Mouse (Mus musculus): ENCODE measurements around the gene Nr2f2. TPM values are rescaled to one million over a fixed set of nuclear protein-coding genes. Genes with fewer than 3 reads are reported as not detected.

Nr2f2 gene
- total RNA-seq, 2 experiments from 2014 or later: 18.9 to 23.9 TPM

DNA sequence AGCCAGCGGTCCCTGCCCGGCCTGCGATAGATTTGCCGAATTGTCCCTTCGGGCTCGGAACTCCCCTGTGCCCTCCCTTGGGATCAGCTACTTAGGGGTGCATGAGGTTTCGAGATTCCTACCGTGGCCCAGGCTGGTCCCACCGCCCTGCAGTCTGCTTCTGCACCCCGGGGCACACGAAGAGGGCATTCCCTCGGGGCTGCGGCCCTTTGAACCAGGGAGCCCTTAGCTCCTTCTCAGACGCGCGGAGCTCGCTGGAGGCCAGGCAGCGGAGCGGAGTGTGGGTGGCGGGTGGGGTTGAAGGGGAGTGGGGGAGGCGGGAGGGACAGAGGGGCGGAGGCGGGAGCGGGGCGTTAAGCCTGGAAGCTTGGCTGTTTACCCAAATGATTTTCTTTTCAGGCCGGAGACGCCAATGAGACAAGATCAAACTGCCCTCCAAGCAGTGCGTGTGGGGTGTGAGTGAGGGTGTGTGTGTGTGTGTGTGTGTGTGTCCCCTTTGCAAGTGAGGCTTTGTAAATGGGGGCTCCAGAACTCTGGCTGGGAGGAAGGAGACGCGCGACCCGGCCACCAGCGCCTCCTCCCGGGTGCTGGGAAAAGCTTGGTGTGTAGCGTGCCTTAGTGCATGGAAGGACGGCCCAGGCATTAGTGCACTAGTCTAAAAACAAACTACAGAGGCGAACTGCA lies 28.8 kb downstream of the Nr2f2 start:
- no peak for DNase-seq
- intact Hi-C loops (cut with DNase I): loop anchor here (5.0 to 10.0 kb wide), 2 partner anchors 163 to 220 kb away; no protein-coding TSS in a partner anchor

DNA sequence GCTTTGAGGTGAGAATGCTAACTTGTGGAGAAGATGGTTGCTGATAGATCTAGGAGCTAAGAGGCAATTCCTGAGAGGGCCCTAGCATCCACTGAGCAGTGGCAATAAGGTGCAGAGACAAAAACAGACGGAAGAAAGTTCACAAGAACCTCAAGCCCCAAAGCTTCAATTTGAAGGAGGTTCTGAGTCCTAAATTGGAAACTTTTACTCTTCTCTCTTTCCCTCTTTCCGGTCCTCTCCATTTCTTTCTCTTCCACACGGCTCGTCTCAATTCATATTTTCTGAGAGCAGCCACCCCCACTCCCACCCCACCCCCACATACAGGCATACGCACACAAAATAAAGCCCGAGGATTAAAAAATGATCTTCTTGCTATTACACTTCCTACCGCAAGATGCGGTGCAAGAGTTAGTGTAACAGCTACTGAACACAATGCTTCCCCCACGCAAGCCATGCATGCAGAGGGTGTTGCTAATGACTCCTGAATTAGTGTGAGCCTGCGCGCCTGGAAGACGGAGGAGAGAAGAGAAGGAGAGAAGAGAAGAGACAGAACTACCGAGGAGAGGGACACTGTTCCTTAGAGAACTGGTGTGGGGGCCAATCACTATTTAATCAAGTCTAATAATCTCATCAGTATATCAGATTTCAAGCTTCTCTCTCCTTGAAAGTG lies 29.8 kb downstream of the Nr2f2 start:
- no peak for DNase-seq
- intact Hi-C loops (cut with DNase I): loop anchor here (5.0 to 10.0 kb wide), 2 partner anchors 162 to 219 kb away; no protein-coding TSS in a partner anchor

DNA sequence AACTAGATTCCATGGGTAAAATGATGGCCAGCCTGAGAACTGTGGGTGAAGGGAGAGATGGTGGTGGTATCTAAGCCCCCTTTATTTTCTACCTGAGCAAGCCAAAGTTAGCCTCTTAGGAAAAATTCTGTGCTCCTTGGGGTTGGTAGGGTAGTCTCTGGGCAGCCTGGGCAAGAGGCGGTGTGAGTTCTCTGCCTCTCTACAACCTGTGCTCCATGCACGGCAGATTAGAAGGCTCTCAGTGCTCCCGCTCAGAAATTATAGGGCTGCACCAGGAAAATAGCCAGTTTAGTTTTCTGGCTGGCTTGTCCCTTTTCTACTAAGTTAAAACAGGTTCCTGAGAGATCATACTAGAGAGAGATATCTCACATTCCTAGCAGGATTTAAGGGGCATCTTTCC lies 30.4 kb downstream of the Nr2f2 start:
- intact Hi-C loops (cut with DNase I): loop anchor here (5.0 to 10.0 kb wide), 2 partner anchors 161 to 219 kb away; no protein-coding TSS in a partner anchor
- DNase-seq: no peak

DNA sequence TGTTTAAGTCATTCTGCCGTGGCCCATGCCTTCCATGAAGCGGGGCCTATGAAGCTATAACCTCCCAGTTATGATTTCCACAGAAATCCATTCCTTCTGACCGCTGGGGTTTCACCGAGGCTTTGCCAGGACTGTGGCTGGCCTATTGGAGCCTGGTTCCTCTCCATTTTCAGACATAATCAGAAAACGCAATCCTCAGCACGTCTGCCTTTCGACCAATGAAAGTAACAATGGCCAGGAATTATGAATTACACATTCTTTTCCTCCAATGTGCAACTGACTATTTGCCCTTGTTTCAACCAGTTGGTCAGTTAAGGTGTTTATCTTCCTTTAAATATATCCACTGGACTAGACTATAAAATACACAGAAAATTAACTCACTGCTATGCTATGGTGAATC lies 31.1 kb downstream of the Nr2f2 start:
- no peak for DNase-seq
- intact Hi-C loops (cut with DNase I): loop anchor here (1.0 to 10.0 kb wide), 4 partner anchors 161 to 845 kb away; no protein-coding TSS in a partner anchor

DNA sequence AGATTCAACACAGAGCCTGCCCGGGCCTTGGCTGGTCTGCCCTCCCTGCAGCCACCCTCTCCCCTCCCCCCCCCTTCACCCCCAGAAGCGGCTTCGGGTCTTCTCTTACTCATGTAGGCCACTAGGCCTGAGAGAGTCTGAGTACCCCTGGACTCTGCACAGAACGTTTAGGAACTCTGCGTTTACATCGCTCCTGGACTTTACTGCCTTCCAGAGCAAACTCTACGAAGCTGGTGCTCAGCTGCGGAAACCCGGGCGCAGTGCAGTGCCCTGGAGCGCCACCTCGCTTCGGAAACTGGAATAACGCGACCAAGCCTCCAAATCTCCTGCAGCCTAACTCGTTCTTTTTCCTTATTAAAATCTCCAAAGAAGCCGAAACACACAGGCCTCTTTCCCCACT lies 31.7 kb downstream of the Nr2f2 start:
- DNase-seq: peak; percentile 76 to 86
- intact Hi-C loops (cut with DNase I): loop anchor here (1.0 to 10.0 kb wide), 6 partner anchors 53 to 1358 kb away; no protein-coding TSS in a partner anchor

DNA sequence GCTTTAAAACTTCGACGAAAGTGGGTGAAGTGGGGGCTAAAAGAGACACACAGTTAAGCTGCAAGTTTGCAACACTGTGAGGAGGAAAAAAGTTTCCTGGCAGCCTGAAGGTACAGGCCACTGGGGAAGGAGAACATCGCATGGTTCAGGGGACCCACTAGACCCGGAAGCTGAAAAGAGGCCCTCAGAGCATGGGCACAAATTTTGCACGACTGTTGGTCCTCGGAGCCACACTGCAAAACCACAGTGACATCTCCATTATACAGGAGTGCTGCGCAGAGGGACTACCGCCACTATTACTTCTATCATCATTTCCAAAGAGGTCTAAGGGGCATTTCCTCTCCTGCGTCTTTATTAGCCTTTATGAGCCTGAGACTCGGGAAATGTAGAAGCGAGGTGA lies 32.7 kb downstream of the Nr2f2 start:
- no peak for DNase-seq
- intact Hi-C loops (cut with DNase I): loop anchor here (5.0 to 10.0 kb wide), 3 partner anchors 52 to 1357 kb away; no protein-coding TSS in a partner anchor

DNA sequence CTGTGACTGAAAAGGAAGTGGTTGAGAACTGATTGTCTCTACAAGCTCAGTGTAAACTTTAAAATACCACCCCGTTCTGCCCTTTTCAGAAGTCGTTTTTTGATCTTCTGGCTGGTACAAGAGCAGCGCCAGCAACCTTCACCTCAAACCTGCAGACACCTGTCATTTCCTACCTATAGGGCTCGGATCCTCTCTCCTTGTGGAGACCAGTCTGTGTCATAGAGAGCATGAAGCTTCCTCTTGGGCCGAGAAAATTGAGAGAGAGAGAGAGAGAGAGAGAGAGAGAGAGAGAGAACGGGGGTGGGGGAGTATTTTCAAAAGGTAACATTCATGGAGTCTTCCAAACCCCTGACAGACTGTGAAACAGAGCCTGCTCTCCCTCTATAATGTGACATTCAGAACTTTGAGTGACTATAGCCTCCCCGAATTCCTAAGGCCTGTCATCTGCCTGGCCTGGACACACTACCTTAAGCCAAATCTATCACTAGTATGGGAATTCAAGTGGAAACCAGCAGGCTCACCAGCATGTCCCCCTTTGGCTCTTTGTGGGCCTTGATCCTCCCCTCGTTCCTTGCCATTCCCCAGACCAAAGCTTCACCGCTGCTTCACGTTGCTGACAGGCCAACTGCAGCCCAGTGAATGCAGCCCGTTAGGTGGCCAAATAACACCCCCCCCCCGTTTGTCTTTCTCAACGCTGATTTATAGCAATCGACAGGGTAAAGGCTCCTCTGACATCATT lies 33.4 kb downstream of the Nr2f2 start:
- intact Hi-C loops (cut with DNase I): loop anchor here (5.0 to 10.0 kb wide), 3 partner anchors 51 to 1356 kb away; no protein-coding TSS in a partner anchor

DNA sequence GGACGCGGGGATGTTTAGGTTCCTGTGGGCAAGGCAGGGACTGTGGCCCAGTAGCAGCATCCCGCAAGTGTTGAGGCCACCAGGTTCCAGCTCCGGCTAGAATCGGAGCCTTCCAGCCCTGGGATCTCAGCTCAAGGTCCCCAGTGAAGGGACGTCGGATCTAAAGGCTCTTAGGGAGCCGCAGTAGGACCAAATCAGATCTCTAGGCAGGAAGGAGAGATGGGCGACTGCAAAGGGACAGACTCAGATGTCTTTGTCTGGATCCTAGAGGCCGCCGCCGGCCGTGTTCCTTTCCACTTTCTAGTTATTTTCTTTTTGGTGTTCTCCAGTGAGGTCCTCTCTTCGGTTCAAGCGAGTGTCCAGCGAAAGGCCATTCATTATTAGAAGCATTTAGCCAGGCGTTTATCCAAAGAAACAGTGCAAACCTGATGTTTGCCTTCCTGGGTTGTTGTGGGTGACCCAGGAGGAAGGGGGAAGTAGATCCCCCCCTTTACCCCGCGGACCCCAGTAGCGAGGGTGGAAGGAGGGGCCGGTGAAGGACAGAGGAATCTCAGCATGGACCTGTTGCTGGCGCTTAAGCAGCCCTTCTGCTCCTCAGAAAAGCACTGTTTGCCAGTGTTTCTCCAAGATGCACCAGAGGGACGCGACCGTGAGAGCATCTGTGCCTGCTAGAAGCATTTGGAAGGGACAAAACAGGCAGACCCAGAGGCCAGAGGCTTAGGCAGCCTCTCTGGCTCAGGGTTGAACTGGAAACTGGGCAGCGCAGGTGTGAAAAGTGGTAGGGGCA lies 34.3 kb downstream of the Nr2f2 start:
- DNase-seq: no peak
- intact Hi-C loops (cut with DNase I): loop anchor here (5.0 to 10.0 kb wide), 3 partner anchors 50 to 1355 kb away; no protein-coding TSS in a partner anchor

More for the DNA sequence above, 33.4 kb downstream of the Nr2f2 start:
- no peak for DNase-seq

DNA sequence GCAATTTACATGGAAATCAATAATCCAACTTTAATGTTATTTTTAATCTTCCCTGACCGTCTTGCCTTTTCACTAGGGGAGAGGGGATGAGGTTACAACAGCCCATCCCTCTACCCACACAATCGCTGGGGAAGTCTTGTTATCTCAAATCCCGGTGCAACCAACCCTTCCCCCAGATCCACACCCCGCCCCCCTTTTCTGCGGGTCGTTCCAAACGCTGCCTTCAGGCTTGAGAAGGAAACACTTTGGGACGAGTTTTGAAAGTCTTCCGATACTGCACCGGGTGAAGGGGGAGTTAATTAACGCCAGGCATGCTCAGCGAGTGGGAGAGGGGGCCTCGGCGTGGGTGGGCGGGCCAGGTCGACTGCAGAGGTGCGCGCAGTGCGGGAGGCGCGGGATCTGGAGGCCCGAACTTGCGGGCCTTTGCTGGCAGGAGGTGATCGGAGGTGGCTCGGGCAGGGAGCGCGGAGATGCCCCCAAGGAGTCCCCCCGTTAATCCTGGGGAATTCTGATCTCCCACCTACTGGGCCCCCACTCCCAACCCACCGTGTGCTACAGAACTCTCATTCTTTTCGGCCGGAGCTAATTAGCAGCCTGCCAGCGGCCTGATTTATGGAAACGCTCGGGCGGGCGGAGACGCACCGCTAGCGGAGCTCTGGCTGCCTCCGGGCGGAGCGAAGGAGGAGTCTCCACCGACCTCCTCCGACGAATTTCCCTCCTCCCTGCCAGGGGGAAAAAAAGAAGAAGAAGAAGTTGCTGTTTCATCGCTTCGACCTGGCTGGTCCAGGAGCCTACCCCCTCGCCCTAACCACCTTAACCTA lies 35.1 kb downstream of the Nr2f2 start:
- peak in 1 of 2 experiments; percentile 51 for DNase-seq
- intact Hi-C loops (cut with DNase I): loop anchor here (5.0 to 10.0 kb wide), 3 partner anchors 49 to 1354 kb away; no protein-coding TSS in a partner anchor

DNA sequence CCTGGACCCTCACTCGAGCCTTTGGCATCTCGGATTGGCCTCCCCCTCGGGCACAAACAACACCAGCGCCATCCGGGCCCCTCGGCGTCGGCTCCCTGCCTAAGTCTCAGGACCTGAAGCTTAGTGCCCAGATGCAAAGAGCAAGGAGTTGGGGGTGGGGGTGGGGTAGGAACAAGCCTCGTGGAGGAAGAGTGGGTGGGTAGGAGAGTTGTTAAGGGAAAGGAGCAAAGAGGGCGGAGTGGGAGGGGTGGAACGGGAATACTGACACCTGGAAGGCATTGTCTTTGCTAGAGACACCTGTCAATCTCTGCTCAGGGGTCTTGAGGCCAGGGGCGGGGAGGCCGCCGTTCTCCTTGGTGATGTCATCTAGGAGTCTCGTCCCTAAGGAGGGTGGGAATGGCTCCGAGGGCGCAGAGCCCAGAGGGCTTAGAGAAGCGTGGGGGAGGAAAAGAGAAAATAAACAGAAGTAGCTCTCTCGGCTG lies 35.7 kb downstream of the Nr2f2 start:
- intact Hi-C loops (cut with DNase I): loop anchor here (5.0 to 10.0 kb wide), 3 partner anchors 49 to 1354 kb away; no protein-coding TSS in a partner anchor
- no peak for DNase-seq

DNA sequence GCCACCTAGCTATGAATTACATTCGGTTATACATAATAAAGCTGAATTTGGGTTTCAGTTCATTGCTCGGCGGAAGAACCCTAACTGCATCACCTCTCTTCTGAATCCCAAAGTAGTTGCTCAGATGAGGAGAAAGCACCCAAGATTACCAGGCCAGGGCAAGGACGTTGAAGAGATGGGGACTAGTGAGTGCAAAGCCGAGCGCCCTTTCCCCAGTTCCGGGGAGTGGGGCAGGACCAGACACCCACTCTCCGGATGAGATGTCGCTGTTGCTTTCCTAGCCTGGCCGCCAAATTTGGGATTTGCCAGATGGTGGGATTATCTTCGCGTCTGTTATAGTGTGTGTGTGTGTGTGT lies 36.4 kb downstream of the Nr2f2 start:
- DNase-seq: no peak
- intact Hi-C loops (cut with DNase I): loop anchor here (5.0 to 10.0 kb wide), 3 partner anchors 48 to 1353 kb away; no protein-coding TSS in a partner anchor

DNA sequence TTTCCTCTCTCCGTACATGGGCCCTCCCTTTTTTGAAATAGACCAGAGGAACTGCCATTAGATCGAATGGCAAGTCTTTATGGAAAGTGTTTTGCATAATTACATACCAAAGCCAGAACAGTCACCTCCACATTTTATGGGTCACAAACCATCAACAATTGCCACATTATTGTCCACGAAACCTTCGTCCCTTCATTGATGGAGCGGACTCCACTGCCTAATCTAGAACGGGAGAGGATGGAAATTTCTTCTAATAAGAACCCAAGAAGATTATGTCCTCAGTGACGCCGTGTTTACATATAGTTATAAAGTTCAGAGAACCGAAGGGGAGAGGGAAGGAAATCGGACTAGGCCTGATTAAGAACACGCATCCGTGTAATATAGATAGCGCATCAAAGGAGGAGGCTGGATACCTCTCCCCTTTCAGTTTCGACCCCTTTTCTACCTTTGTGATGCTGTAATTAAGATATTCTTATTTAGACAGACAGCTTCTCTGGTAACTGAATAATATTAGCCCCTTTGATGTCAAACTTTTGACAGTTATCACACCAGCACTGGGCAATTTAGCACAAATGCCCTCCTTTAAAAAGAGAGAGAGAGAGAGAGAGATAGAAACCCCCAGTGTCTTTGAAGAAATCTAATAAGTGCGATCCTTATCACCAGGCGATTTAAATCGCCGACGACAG lies 36.9 kb downstream of the Nr2f2 start:
- DNase-seq: no peak
- intact Hi-C loops (cut with DNase I): loop anchor here (5.0 to 10.0 kb wide), 3 partner anchors 47 to 1352 kb away; no protein-coding TSS in a partner anchor

DNA sequence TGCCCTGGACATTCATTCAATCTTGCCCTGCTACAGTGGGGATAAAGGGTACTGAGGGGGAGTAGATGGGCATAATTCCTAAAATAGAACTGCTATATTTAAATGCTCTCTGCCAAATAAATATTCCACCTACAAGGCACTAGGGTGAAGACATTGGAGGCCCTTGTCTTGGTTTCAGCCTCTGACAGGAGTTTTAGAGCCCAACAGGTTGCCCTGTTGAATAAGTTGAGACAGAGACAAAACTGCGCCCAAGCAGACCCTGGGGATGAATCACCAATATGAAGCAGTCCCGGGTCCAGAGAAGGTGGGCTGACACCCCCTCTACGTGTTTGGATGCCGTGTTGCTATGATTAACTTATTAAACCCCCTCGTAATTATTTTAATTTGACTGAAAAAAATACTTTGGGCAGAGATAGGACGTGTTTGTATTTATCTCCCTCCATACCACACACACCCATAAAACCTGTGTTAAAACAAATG lies 37.5 kb downstream of the Nr2f2 start:
- intact Hi-C loops (cut with DNase I): no loop called here
- no peak for DNase-seq

DNA sequence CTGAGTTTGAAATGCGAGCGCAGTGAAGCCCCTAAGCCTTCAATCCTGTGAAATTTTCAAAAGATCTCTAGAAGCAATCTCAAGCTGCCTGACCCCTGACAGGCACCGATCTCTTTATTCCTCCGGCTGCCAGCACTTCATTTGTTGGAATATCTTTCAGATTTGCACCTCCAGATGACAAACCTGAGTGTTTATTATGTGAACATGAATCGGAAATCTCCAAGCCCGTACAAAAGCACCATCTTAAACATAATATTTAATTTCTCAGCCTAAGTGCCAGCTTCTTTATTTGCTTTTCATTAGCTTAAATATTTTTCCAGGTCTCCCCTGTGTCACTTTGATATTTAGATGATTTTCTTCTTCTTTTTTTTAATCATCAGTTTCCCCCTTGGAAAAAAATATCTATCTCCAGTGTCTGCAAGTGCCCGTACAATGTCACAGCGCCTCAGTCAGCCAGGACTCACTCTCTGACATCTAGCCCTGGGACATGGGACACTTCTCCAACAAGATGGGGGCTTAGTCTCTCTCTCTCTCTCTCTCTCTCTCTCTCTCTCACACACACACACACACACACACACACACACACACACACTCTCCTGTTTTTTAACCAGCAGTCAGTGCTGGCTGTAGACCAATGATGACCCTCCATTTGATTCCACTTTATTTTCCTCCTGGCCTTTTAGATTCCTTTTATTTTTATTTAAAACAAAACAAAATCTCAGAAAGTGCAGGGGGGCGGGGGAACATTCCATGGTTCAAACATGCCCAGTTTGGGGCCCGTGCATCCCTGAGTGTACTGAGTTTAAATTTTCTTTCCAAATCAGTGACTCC lies 38.1 kb downstream of the Nr2f2 start:
- no peak for DNase-seq
- intact Hi-C loops (cut with DNase I): no loop called here

DNA sequence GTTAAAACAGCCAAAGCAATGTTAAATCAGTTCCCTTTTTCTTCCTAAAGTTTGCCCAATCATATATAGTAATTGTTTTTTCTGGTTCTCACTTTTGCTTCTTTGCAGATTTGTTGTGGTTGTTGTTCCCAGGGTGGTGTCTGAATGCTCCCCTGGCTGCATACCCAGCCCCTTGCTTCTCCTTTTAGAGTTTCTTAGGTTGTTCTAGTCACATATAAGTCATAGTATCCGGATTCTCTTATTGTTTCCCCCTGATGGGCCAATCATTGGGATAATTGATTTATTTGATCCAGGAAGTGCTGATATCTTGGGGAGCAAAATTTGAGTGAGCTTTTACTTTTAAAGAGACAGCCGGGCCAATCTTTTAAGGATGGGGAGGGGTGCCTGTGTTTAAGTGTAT lies 39.3 kb downstream of the Nr2f2 start:
- no peak for DNase-seq
- intact Hi-C loops (cut with DNase I): no loop called here

DNA sequence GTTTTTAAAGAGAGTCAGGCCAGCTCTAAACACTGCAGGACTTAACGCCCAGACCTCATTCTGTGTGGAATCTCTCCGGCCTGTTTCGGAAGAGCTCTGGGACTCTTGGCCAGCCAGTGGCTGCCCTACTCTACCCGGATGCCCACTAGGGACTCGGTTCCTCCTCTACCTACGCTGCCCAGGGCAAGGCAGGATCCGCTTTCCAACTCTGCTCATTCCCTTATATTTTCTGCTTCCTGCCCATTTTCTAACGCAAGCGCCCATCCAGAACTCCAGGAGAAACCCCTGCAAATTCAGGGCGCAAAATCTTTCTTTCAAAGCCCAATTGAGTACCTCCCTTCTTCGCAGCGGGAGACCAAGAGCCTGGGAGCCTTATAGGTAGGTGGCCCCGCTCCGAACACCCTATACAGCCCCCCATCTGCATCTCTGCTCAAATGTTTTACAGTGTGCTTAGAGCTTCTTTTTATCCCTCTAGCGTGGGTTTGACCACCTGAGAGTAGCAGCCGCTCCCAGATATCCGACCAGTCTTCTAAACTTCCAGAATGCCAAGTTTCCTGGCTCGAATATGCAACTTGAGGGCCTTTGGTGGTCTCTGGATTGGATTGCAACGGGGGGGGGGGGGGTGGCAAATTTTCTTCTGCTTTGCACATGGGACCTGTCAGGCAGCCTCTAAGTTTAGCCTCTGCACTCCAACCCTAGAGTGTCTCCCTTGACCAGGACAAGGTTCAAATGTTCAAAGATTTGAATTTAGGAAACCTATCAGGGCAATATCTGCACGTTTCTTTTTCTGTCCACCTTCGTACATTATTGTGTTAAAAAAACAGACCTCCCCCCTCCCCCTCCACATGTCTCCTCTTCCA lies 40.1 kb downstream of the Nr2f2 start:
- DNase-seq: no peak
- intact Hi-C loops (cut with DNase I): no loop called here

Measured in heart, postnatal 36 days (tissue).